Mouse (Mus musculus) cerebellum, adult 2 months (tissue): ENCODE data around the gene Pmm2. TPM values are rescaled to one million over a fixed set of nuclear protein-coding genes. Genes with fewer than 3 reads are reported as not detected.
A peak's percentile ranks its signal among the peaks of the same experiment; 100 is the strongest.

Experiments used
- DNase-seq, 2 experiments: peaks; one replicate each; pipeline ENCODE4 v3.0.0; 2021
- H3K27ac ChIP-seq: fragments of 200-500 bp; 2 replicates; pipeline ENCODE4 v1.5.1; 2012; ENCODE audit warnings: low read length, control low read depth, inconsistent platforms; ENCODE audit not compliant: insufficient read depth
- H3K27me3 ChIP-seq: fragments of 200-500 bp; 2 replicates; pipeline ENCODE4 v1.6.1; 2012; ENCODE audit warnings: inconsistent platforms, mild to moderate bottlenecking, low read length, moderate library complexity; ENCODE audit not compliant: control insufficient read depth, insufficient read depth
- H3K4me1 ChIP-seq: fragments of 200-500 bp; 2 replicates; pipeline ENCODE4 v1.6.1; 2011; ENCODE audit warnings: low read length; ENCODE audit not compliant: control insufficient read depth, insufficient read depth
- H3K4me3 ChIP-seq: fragments of 200-500 bp; replicated peaks from 2 replicates; pipeline ENCODE3; 2011; ENCODE audit warnings: mild to moderate bottlenecking, low read depth, low read length, control low read depth; ENCODE audit not compliant: insufficient read depth
- CTCF ChIP-seq: fragments of 200-500 bp; IDR thresholded peaks from 2 replicates; pipeline ENCODE4 v1.5.1; 2011; ENCODE audit warnings: low read depth, mild to moderate bottlenecking, control low read depth, low read length, moderate library complexity, borderline replicate concordance; ENCODE audit not compliant: insufficient read depth
- POLR2A ChIP-seq: fragments of 200-500 bp; IDR thresholded peaks from 2 replicates; pipeline ENCODE4 v1.6.1; 2011; ENCODE audit warnings: low read length, control low read depth, borderline replicate concordance; ENCODE audit not compliant: insufficient read depth
- WGBS: fragments of 180-500 bp; shearing (Covaris S2); methylation state at CpG from one replicate; pipeline ENCODE4 v1.1.7; 2018; 5-methylcytosine and 5-hydroxymethylcytosine counted together
- polyA plus RNA-seq: library from polyadenylated mRNA; depleted of rRNA; stranded (reverse); fragments of >200 nt; gene quantifications from 2 replicates; pipeline ENCODE4 v1.2.3, GENCODE M21; 2012; rRNA removed

Pmm2 gene
- 39.2 and 39.6 TPM in 2 replicates for polyA plus RNA-seq

DNA sequence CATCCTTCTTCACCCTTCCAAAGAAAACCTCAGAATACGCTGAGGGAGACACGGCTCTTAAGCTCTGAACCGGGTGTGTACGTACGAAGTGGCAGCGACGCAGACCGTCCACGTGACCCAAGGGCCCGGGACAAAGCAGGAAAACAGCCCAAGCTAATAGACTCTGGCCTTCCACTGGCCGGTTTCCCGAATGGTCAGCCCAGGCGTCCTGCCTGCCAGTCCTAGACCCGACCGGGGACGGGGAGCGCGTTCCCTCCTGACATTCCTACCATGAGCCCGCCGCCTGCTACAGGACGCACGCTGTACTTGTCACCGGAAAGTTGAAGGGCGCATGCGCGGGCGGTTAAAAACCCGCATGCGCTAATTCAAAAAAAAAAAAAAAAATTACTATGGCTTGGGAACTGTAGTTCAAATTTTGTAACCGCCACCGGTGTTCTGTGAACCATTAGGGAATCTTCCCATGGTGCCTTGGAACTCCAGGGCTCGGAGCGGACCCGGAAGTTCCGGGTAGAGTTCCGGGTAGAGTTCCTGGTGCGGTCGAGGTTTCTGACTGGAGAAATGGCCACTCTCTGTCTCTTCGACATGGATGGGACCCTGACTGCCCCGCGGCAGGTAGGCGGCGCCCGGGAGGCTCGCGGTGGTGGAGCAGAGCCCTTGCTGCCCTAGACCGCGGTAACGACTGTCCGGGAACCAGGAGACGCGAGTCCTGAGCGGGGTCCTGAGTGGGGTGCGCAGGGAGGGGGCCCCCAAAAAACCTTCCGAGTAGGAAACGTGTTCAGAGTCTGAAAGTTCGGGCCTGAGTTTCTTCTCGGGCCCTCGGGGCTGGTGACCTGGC is at the start of gene Pmm2, which contains the start of gene Tmem186:
TSS of gene Pmm2 (plus strand) at position 458 of the 835 bp plus-strand sequence.
TSS of gene Tmem186 (minus strand) at position 496 of the 835 bp plus-strand sequence.
- WGBS: under 1% methylated on average over 59 of the region's 59 CpGs
- Histone ChIP-seq H3K4me1 (peaks cover 7% of the 10 kb centered on the region; the same call in 1 of the 2 replicates), H3K4me3 (peak within 1 kb of the TSS; percentile 70), H3K27me3 (no peaks in the 10 kb centered on the region), H3K27ac (peak within 1 kb of the TSS; percentile 56; the same call in 1 of the 2 replicates)
- DNase-seq: peak; percentile 90 to 92
- TF ChIP-seq POLR2A (peak; percentile 60; the same call in 1 of the 2 replicates), CTCF (no peak)

DNA sequence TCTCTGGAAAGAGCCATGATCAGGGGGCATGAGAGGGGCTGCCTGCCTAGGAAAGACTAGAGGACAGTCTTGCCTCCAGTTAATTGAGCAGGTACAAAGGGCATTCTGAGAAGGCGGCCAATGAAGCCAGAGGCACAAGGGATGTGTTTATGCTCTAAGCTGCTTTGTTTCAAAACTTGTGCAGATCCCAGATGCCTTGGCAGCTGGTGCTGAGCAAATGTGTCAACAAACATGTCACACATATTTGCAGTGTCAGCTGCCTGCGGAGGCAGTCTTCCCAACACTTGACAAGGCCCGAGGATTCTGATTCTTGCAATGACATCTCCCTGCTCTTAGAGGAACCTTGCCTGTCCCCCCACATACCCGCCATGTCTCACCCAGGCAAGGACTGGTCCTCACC is 42.1 kb upstream of the Pmm2 start:
- Histone ChIP-seq H3K27me3 (no peaks in the 10 kb centered on the region), H3K27ac (no peak overlapping the region), H3K4me1 (peaks cover 2% of the 10 kb centered on the region; the same call in 1 of the 2 replicates), H3K4me3 (no peak overlapping the region)
- WGBS: 57% methylated on average over 4 of the region's 4 CpGs
- TF ChIP-seq POLR2A (no peak), CTCF (no peak)
- no peak for DNase-seq

DNA sequence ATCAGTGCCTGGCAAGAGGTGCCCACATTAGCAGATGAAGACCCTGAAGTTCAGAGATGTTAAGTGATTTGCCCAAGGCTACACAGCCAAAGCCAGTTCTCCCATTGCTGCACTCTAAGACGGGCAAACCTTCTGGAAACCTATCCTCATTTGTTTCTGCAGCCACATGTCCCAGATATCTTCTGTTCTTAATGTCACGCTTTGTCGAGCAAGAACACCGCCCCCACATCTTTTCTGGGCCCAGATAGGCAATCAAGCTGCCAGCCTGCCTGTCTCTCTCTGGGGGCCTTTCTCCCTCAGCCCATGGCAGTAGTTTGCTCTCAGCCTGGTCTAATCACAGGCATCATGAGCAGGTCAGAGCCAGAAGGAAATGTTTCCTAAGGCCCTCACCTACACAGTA is 41.1 kb upstream of the Pmm2 start:
- no peak for DNase-seq
- H3K4me1 ChIP-seq: peaks cover 2% of the 10 kb centered on the region; the same call in 1 of the 2 replicates
- H3K27ac ChIP-seq: no peak overlapping the region
- 31% methylated on average over 4 of the region's 4 CpGs for WGBS
- TF ChIP-seq CTCF: no peak
- no peak for TF ChIP-seq POLR2A
- no peak overlapping the region for H3K4me3 ChIP-seq
- H3K27me3 ChIP-seq: no peaks in the 10 kb centered on the region

DNA sequence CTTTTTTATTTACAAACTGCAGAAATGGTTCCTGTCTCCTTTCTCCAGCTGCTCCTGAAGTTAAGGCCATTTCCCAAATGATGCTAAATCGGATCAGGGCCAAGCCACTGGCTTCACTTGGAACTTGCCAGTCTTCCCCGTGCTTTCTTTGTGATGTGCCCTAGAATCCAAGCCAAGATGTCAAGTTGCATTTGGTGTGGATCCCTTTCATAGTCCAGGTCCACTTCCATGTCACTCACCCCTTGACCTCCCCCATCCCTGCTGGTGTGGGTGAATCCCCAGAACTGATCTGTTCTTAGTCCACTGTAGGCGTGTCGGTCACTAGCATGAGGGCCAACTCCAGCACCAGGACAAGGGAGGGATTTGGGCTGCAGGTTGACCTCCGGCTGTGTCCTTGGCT is 40.0 kb upstream of the Pmm2 start:
- TF ChIP-seq POLR2A: no peak
- no peak for TF ChIP-seq CTCF
- H3K27me3 ChIP-seq: no peaks in the 10 kb centered on the region
- no peak for DNase-seq
- 48% methylated on average over 5 of the region's 5 CpGs for WGBS
- peaks cover 2% of the 10 kb centered on the region; the same call in 1 of the 2 replicates for H3K4me1 ChIP-seq
- no peak overlapping the region for H3K4me3 ChIP-seq
- H3K27ac ChIP-seq: no peak overlapping the region

DNA sequence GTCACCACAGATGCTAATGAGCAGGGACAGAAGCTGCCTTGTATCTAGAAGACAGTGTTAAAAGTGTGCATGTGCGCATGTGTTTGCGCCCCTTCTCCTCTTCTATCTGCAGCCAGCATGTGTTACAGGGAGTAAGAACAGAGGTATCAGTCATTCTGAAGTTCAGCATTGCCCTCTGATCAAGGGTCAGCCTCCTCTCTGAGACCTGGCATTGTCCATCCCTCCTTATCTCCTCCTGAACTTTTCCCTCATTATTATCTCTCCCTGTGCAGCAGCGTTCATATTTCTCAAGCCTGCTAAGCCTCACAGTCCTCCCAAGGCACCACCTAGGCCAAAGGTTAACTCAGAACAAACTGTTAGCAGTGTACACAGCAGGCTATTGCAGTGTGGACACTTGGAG is 33.7 kb upstream of the Pmm2 start:
- no peak for DNase-seq
- 93% methylated on average over 3 of the region's 3 CpGs for WGBS
- TF ChIP-seq CTCF: no peak
- no peak for TF ChIP-seq POLR2A
- Histone ChIP-seq H3K4me1 (no peaks in the 10 kb centered on the region), H3K4me3 (no peak overlapping the region), H3K27ac (no peak overlapping the region), H3K27me3 (no peaks in the 10 kb centered on the region)

DNA sequence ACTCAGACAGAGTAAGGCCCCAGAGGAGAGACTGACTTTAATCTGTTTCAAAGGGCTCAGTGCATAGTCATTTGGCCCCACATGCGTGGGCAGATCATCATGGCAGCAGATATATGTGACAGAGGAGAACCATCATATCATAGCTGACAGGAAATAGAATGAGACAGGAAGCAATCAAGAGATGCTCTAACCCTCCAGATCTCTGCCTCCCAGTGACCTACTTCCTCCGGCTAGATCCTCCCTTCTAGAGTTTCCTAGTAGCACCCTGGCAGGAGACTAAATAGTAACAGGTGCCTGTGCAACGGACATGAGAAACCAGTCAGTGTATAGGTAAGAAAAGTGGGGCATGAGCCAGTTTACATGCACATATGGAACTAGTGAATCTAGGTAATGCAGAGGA is 27.1 kb upstream of the Pmm2 start:
- Histone ChIP-seq H3K27me3 (no peaks in the 10 kb centered on the region), H3K27ac (no peak overlapping the region), H3K4me3 (no peak overlapping the region), H3K4me1 (no peaks in the 10 kb centered on the region; the same call in 1 of the 2 replicates)
- no peak for DNase-seq
- WGBS: 77% methylated on average over 3 of the region's 3 CpGs
- TF ChIP-seq CTCF: no peak
- no peak for TF ChIP-seq POLR2A

DNA sequence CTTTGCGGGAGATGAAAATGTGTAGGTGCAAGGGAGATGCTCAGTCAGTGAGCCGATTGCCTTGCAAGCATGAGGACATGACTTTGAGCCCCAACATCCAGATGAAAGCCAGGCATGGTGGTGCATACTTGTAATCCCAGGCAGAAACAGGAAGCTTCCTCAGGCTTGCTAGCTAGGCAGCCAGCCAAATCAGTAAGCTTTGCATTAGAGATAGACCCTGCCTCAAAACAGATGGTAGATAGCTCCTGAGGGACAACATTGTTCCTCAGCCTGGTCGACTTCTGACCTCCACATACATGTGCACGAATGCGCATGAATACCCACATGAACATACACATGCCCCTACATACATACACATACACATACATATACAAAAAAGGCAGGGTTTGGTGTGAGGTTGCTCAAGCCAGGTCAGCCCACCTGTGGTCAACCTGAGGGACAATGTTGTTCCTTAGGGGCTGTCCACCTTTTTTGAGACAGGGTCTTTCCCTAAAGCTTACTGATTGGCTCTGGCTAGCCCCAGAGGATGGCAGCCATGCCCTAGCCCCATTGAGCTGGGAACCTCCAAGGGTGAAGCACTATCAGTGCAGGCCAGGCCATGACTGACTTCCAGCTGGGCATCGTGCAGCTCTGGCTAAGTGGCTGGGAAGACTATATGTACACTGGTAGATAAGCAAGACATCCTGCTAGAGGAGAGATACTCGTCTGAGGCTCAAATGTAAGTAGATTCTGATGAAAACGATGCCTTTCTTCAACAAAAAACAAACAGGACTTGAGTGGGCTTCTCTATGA is 25.1 kb upstream of the Pmm2 start:
- Histone ChIP-seq H3K4me1 (no peaks in the 10 kb centered on the region; the same call in 1 of the 2 replicates), H3K27me3 (no peaks in the 10 kb centered on the region), H3K4me3 (no peak overlapping the region), H3K27ac (no peak overlapping the region)
- 83% methylated on average over 8 of the region's 8 CpGs for WGBS
- no peak for DNase-seq
- TF ChIP-seq CTCF (no peak), POLR2A (no peak)
